Comparison of ENCODE assay signal across 28 mouse cellular contexts in the genomic region with DNA sequence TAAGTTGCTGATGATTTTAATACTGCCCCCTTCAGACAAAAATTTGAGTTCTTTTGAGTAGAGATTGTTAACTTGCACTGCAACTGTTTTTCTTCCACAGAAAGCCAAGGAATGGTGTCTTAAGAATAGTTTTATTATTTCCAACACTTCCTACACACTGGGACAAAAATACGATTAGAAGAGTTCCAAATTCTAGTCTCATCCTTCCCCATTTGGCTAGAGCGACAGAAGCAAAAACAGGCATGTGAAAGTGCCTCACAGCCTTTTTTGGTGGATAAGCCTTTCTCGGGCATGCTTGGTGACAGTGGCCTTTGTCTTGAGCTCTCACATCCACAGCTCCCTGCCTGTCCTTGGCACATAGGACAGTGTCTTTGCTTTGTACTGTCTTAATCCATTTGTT.
A peak's percentile ranks its signal among the peaks of the same experiment; 100 is the strongest.
DNase-seq lines count a peak whose midpoint lies in the region; ATAC-seq lines count a peak whose summit lies in the region.
"Had no signal": no experiment of that assay in that cellular context is flagged by ENCODE, and none has a peak within 500 bp of the region (broad histone marks: within the 10 kb centered on the region; RNA-seq: fewer than 3 reads in every experiment).

No protein-coding gene starts in this region.

- peak; percentile 94 for ATAC-seq in frontal cortex, adult (ENCODE audit: low TSS enrichment)
- no peak for ATAC-seq in heart, embryonic 11.5 days (replicated peaks; ENCODE audit: insufficient number of reproducible peaks, low FRiP score, low TSS enrichment)
- no peak for ATAC-seq in hindbrain, embryonic 11.5 days (ENCODE audit: low FRiP score)
- ATAC-seq: forebrain, embryonic 14.5 days; intestine, postnatal 0 days had no signal

- WGBS in heart, embryonic 11.5 days (ENCODE audit: insufficient replicate concordance) = 74% methylated on average over 3 of the region's 3 CpGs
- WGBS in hindbrain, embryonic 11.5 days = 87% methylated on average over 3 of the region's 3 CpGs

- H3K36me3 ChIP-seq in heart, embryonic 11.5 days (ENCODE audit: control insufficient read depth, insufficient read depth, low read length) = no peaks in the 10 kb centered on the region
- no peaks in the 10 kb centered on the region for H3K36me3 ChIP-seq in hindbrain, embryonic 11.5 days (ENCODE audit: control insufficient read depth, insufficient read depth, low read length)
- H3K36me3 ChIP-seq: heart, embryonic 10.5 days; limb, embryonic 12.5 days; liver, embryonic 15.5 days; neural tube, embryonic 12.5 days had no signal

- H3K4me3 ChIP-seq in heart, embryonic 11.5 days (ENCODE audit: low read depth, low read length) = no peak overlapping the region
- H3K4me3 ChIP-seq in hindbrain, embryonic 11.5 days (ENCODE audit: low read depth, low read length) = no peak overlapping the region
- H3K4me3 ChIP-seq: heart, embryonic 10.5 days; limb, embryonic 12.5 days; liver, embryonic 15.5 days; myocyte; neural tube, embryonic 12.5 days had no signal

- no peak overlapping the region for H3K27ac ChIP-seq in heart, embryonic 11.5 days (ENCODE audit: low read depth, low read length)
- no peak overlapping the region for H3K27ac ChIP-seq in hindbrain, embryonic 11.5 days (ENCODE audit: low read depth, low read length)
- H3K27ac ChIP-seq: heart, embryonic 10.5 days; hindbrain, embryonic 14.5 days; limb, embryonic 12.5 days; liver, embryonic 15.5 days; neural tube, embryonic 12.5 days had no signal

- no peaks in the 10 kb centered on the region for H3K9me3 ChIP-seq in heart, embryonic 11.5 days (replicated peaks; ENCODE audit: control insufficient read depth, low read length)
- H3K9me3 ChIP-seq in hindbrain, embryonic 11.5 days (ENCODE audit: control insufficient read depth, low read length) = no peaks in the 10 kb centered on the region
- H3K9me3 ChIP-seq: heart, embryonic 10.5 days; limb, embryonic 12.5 days; liver, embryonic 15.5 days; neural tube, embryonic 12.5 days had no signal

- H3K4me1 ChIP-seq in heart, embryonic 11.5 days (ENCODE audit: control insufficient read depth, insufficient read depth, low read length) = no peaks in the 10 kb centered on the region
- no peaks in the 10 kb centered on the region for H3K4me1 ChIP-seq in hindbrain, embryonic 11.5 days (replicated peaks; ENCODE audit: control insufficient read depth, insufficient read depth, low read length)
- H3K4me1 ChIP-seq: heart, embryonic 10.5 days; limb, embryonic 12.5 days; liver, embryonic 15.5 days; neural tube, embryonic 12.5 days had no signal

- no peaks in the 10 kb centered on the region for H3K27me3 ChIP-seq in heart, embryonic 11.5 days (ENCODE audit: control insufficient read depth, insufficient read depth, low read length)
- no peaks in the 10 kb centered on the region for H3K27me3 ChIP-seq in hindbrain, embryonic 11.5 days (ENCODE audit: control insufficient read depth, insufficient read depth, low read length)
- H3K27me3 ChIP-seq: CH12.LX; limb, embryonic 12.5 days; liver, embryonic 15.5 days; neural tube, embryonic 12.5 days had no signal

- H3K4me2 ChIP-seq in heart, embryonic 11.5 days = no peak overlapping the region
- H3K4me2 ChIP-seq in hindbrain, embryonic 11.5 days (replicated peaks; ENCODE audit: low read depth, low read length) = no peak overlapping the region
- H3K4me2 ChIP-seq: hindbrain, embryonic 14.5 days; limb, embryonic 12.5 days; liver, embryonic 15.5 days; lung, embryonic 14.5 days; midbrain, embryonic 11.5 days; neural tube, embryonic 12.5 days had no signal

- no peak for DNase-seq in frontal cortex, postnatal 25 days (ENCODE audit: low spot score in 2 of 2)
- DNase-seq in right cerebral cortex, adult 2 months (ENCODE audit: low spot score in 2 of 2) = peak; percentile 21 to 27
- DNase-seq in right cerebral cortex, postnatal 25 days = no peak
- DNase-seq in left cerebral cortex, adult 9 months (ENCODE audit: low spot score in 2 of 2) = peak; percentile 36 to 49
- DNase-seq in telencephalon, adult 2 months (ENCODE audit: low read depth, low spot score) = peak; percentile 82
- no peak for DNase-seq in hindbrain, embryonic 11.5 days (ENCODE audit: low spot score)
- DNase-seq: adrenal gland, adult 8-10 months; cerebellum, adult 18-20 months; cerebellum, postnatal 14 days; gastrocnemius, postnatal 25 days; heart, adult 11 months; heart, postnatal 36 days; kidney, adult 9 months; kidney, postnatal 10 days; layer of hippocampus, postnatal 36 days; lung, embryonic 14.5 days had no signal

- no peak overlapping the region for H3K9ac ChIP-seq in heart, embryonic 11.5 days (ENCODE audit: low read depth, low read length)
- H3K9ac ChIP-seq in hindbrain, embryonic 11.5 days (ENCODE audit: low read depth, low read length) = no peak overlapping the region
- H3K9ac ChIP-seq: hindbrain, embryonic 14.5 days; limb, embryonic 12.5 days; liver, embryonic 15.5 days; lung, embryonic 14.5 days; neural tube, embryonic 12.5 days had no signal

Comparison
In these comparisons a context has a peak if more than half of its experiments do, and no peak if none do; other contexts are left out.
1. DNase-seq: peak in right cerebral cortex, adult 2 months (2 of 2), left cerebral cortex, adult 9 months (2 of 2) and telencephalon, adult 2 months (single experiment); none in frontal cortex, postnatal 25 days (0 of 2), right cerebral cortex, postnatal 25 days (single experiment) and hindbrain, embryonic 11.5 days (single experiment).